Mouse (Mus musculus) R1 (cell line): ENCODE data around the gene Rnf43.

Experiments
- DNase-seq: peaks from one replicate; pipeline ENCODE4 v3.0.0-alpha.2; 2018; ENCODE audit warnings: low read depth, low spot score

Rnf43 gene

GRCm38 (mm10) chr11:87677756-87678155, 15.2 kb downstream of the Rnf43 start:
- peak; percentile 54 for DNase-seq

- DNase-seq, result no peak
Observed at GRCm38 (mm10) chr11:87678545-87678944, 16.0 kb downstream of the Rnf43 start.

- no peak for DNase-seq
Observed at GRCm38 (mm10) chr11:87678976-87679375, 16.5 kb downstream of the Rnf43 start.

DNA sequence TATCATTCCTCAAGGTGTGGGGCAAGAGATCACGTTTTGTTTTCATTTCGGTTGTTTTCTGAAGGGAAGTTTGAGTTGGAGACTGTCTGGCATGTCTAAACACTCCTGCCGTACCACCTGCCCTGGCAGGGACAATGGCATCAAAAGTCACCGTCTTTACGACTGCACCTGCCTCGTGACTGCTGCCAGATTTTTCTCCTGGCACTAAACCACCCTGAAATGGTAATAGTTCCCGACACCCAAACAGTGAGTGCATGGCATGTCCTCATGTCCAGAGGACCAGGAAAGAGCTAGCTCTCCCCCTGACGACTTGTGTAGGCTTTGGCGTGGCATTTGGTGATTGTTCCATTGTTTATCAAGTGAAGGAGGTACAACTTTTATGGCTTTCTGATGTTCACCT, 18.3 kb downstream of the Rnf43 start:
- no peak for DNase-seq

DNA sequence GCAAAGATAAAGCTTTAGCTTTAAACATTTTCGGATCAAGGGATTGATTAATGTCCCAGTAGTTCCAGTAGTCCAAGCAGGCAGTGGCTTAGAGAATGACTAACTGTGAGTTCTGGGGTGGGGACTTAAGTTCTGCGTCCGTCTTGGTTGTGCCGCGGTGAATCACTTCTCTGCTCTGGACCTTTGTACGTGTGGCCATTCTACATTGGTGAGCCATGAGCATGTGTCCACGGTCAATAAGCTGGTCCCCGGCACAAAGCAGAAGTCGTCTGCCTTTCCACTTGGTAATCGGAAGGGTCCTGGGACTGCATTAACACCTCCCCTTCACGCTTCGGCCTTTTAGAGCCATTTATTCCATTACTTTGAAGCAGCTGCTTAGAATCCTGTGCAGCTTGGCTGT, 19.6 kb downstream of the Rnf43 start:
- DNase-seq, result no peak

- DNase-seq, result no peak
Observed at GRCm38 (mm10) chr11:87682838-87683571, 20.5 kb downstream of the Rnf43 start.

DNA sequence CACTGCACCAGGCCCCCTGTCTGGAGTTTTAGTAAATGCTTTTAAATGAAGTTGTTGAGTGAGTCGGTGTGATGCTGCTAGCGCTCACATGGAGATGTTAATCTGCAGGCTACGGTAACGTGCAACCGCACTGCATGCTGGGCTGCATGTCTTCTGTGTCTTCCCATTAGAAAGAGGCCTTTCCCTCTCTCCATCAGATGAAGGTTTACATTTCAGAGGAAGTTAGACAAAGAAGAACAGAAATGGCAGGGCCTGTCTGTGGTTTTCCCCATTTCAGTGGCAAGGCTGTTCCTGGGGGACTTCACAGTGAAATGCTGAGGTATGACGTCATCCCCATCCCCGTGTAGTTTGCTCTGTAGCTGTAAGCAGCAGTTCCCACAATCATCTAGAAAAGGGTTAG, 23.9 kb downstream of the Rnf43 start:
- DNase-seq, result peak; percentile 31

DNA sequence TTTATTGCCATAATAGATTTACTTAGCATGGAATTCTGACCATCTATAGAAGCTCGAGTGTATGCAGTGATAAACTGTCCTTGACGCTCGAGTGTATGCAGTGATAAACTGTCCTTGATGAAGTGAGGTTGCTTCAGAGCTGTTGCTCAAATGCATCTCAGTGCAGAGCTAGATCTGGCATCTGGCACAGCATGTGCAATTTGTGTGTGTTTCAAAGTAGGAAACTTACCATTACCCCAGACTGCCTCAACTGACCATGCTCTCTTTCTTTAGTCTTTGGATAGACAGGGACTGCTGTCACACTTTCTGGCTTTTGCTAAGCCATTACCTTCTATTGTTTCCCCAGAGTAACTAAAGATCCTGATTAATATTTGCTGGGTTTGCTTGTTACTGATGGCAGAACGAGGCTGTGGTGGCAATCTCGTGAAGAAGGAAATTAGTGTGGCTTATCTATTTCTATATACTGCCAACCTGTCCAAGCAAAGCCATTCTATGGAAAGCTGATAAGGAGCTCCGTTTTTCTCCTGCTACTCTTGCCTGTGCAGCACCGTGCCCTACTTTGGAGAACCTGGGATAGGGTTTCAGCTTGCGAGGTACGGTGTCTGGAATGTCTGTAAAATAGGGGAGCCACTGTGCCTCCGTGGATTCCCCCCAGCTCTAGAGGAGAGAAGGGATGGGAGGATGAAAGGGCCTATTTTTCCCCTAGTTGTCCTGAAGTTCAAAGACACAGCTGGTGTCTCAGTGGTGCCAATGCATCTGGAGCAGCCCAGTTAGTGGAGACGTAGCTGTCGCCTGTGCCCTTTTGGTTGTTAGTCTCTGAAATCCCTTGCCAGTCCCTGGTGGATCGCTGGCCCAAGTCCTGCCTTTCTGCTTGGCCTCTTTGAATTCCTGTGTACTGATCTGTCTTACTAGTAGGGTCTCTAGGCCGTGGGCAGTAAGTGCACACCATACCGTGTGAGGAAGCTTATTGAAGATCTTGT, 25.0 kb downstream of the Rnf43 start:
- no peak for DNase-seq

DNA sequence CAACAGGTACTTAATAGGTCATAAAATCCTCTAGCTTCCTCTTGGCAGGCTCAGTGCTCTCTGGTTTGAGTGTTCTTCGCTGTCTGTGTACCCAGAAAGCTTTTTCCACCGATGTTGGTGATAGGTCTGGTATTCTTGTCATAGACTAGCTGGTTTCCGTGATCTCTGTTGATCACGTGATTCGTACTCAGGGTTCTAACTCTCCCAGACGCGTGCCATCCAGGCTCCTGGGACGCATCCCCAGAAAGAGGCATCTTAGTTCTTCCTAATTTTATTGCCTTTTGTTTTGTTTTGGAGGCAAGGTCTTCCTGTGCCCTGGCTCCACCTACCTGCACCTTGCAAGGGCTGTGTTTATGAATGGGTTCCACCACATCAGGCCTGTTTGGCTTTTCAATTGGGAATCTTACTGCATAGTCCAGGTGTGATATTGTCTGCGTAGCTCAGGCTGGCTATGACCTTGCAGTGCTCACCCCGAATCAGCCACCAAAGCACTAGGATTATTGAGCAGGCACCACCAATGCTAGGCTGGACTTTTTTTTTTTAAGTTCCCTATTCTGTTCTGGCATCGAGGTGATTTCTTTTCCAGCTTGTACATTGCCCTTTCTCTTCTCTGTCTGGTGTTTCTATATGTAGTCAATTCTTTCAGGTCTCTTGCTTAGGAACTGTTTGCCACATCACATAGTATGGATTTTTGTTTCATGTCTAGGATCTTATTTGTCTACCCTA, 26.1 kb downstream of the Rnf43 start:
- DNase-seq, result no peak

DNA sequence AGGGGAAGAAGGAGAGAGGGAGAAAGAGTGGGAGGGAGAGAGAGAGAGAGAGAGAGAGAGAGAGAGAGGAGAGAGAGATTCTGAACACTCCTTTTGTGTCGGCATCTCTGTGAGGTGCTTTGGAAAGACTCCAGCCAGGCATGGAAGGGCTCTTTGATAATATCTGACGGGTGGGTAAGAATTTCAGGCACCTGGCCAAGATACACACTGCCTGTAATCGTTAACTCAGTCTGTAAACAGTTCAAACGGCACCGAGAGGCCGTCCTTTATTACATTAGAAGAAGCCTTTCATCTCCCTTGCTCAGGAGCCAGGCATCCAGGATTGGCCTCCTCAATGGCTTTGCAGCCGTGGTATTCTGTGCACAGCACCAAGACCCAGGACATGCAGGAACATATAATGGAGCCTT, 26.9 kb downstream of the Rnf43 start:
- DNase-seq, result no peak

DNA sequence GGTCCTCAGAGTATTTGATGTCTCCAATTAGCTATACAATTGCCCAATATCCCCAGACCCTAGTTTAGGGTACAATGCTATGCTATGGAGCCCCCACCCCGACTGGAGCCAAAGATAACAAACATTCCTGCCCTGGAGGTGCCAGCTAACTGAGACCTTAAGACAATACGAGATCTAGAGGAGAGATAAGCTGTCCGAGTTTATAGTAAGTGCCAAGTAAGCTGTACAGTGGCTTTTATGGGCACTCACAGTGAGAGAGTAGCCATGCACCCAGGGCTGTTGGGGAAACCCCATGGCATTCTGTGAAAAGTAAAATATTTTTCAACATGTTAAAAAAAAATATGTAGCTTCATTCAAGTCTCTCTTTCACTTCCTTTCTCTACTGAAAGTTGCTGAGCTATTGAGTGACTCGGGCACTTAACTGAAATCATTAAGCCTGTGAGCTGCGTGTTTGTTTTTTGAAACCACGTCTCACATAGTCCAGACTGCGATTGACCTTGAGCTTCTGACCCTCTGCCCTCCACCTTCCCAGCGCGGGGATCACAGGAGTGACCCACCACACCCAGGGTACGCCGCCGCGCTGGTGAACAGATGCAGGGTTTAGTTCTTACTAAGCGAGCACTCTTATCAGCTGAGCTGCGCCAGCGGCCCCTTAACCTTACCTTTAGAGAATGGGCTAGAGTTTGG, 27.7 kb downstream of the Rnf43 start:
- DNase-seq, result no peak

GRCm38 (mm10) chr11:87697131-87697682, 34.7 kb downstream of the Rnf43 start:
- no peak for DNase-seq

GRCm38 (mm10) chr11:87698126-87698525, 35.6 kb downstream of the Rnf43 start:
- DNase-seq, result no peak

GRCm38 (mm10) chr11:87701108-87701507, 38.6 kb downstream of the Rnf43 start:
- DNase-seq, result no peak

GRCm38 (mm10) chr11:87701877-87702620, 39.5 kb downstream of the Rnf43 start:
- DNase-seq, result no peak

DNA sequence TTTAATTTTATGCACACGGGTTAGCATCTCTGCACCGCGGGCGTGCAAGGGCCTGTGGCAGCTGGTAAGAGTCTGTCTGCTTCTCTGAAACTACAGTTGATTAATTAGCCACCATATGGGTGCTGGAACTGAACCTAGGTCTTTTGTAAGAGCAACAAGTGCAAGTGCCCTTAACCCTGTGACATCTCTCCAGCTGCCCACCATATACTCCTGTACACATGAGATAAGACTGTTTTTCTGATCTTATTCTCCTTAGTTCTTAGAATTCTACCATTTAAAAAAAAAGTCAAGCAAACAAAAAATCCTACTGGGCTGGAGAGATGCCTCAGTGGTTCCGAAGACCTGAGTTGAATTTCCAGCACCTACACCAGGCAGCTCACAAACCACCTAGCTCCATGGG, 41.1 kb downstream of the Rnf43 start:
- no peak for DNase-seq

GRCm38 (mm10) chr11:87704289-87704688, 41.8 kb downstream of the Rnf43 start:
- no peak for DNase-seq

GRCm38 (mm10) chr11:87707570-87707969, 45.0 kb downstream of the Rnf43 start:
- no peak for DNase-seq

GRCm38 (mm10) chr11:87708979-87709378, 46.5 kb downstream of the Rnf43 start:
- no peak for DNase-seq

- peak; percentile 82 for DNase-seq
Observed at GRCm38 (mm10) chr11:87709513-87710261, 47.2 kb downstream of the Rnf43 start.
